Mouse (Mus musculus) embryonic fibroblast, embryonic 13.5 days (primary cell): Measurements from ENCODE around the gene Auts2.

Source experiments
- CTCF ChIP-seq: IDR thresholded peaks from 2 replicates; pipeline ENCODE4 v1.5.1; 2011; ENCODE audit warnings: mild to moderate bottlenecking, control low read depth, low read length, moderate library complexity, borderline replicate concordance; ENCODE audit not compliant: insufficient read depth
- POLR2A ChIP-seq: IDR thresholded peaks from 2 replicates; pipeline ENCODE4 v1.6.1; 2011; ENCODE audit warnings: low read depth, mild to moderate bottlenecking, control low read depth, low read length, moderate library complexity

GRCm38 (mm10) chr5:131722361-131722760 is 820.8 kb downstream of the Auts2 start:
- TF ChIP-seq CTCF (no peak), POLR2A (no peak)
